Mouse (Mus musculus): ENCODE results near the gene Trabd. TPM values are rescaled to one million over a fixed set of nuclear protein-coding genes. Genes with fewer than 3 reads are reported as not detected.

Trabd gene
- polyA plus RNA-seq, 1 experiment from 2014 or later, result 36.4 TPM

DNA sequence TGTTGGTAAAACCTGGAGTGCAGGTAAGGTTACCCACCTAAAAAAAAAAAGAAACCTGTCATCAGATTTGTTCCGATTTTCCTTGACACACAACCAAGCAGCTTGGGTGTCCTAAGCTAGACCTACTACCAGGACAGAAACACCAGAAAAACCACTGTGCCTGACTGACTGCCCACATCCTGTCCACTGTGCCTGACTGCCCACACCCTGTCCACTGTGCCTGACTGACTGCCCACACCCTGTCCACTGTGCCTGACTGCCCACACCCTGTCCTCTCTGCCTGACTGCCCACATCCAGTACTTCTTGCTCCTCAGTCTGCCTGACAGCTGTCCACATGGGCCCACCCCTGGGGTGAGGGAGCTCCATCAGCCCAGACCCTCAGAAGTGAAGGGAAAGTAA is 32.1 kb downstream of the Trabd start:
- Histone ChIP-seq H3K4me1 (ENCODE audit: control insufficient read depth, insufficient read depth, low read length) (no peaks in the 10 kb centered on the region), H3K4me2 (ENCODE audit: low read depth, low read length) (no peak overlapping the region), H3K4me3 (ENCODE audit: low read depth, low read length) (no peak overlapping the region), H3K9ac (replicated peaks; ENCODE audit: low read depth, low read length) (no peak overlapping the region), H3K36me3 (ENCODE audit: control insufficient read depth, insufficient read depth, low read length) (peaks cover 64% of the 10 kb centered on the region), H3K9me3 (ENCODE audit: control insufficient read depth, low read length) (no peaks in the 10 kb centered on the region), H3K27ac (ENCODE audit: low read depth, low read length) (no peak overlapping the region), H3K27me3 (ENCODE audit: control insufficient read depth, insufficient read depth, low read length) (no peaks in the 10 kb centered on the region)
- no peak for ATAC-seq (ENCODE audit: low read depth)
- 100% methylated on average over 1 of the region's 1 CpGs for WGBS

DNA sequence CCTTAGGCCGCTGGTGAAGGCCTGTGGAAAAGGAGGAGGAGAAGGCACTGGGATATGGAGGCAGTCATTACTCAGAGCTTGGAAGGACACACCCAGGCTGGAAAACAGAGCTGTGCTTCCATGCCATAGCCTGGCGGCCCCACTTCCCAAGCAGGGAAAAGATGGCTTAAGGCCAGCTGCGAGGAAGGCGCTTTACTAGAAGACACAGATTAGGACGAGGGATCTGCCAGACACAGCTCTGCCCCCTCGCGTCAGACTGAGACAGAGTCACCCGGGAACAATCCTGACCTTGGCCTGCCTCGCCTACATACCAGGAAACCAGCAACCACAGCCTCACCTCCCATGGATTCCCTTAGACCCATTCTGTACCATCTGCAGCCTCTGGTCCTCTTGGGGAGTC is 35.2 kb downstream of the Trabd start:
- no peak overlapping the region for H3K27ac ChIP-seq (ENCODE audit: low read depth, low read length)
- no peaks in the 10 kb centered on the region for H3K4me1 ChIP-seq (ENCODE audit: control insufficient read depth, insufficient read depth, low read length)
- ATAC-seq (ENCODE audit: low read depth), result no peak
- H3K9me3 ChIP-seq (ENCODE audit: control insufficient read depth, low read length), result no peaks in the 10 kb centered on the region
- 81% methylated on average over 9 of the region's 9 CpGs for WGBS
- H3K4me3 ChIP-seq (ENCODE audit: low read depth, low read length), result no peak overlapping the region
- H3K27me3 ChIP-seq (ENCODE audit: control insufficient read depth, insufficient read depth, low read length), result no peaks in the 10 kb centered on the region
- H3K9ac ChIP-seq (replicated peaks; ENCODE audit: low read depth, low read length), result no peak overlapping the region
- no peak overlapping the region for H3K4me2 ChIP-seq (ENCODE audit: low read depth, low read length)
- peaks cover 56% of the 10 kb centered on the region for H3K36me3 ChIP-seq (ENCODE audit: control insufficient read depth, insufficient read depth, low read length)

- no peaks in the 10 kb centered on the region for H3K9me3 ChIP-seq (ENCODE audit: control insufficient read depth, low read length)
- H3K4me2 ChIP-seq (ENCODE audit: low read depth, low read length), result no peak overlapping the region
- H3K4me3 ChIP-seq (ENCODE audit: low read depth, low read length), result no peak overlapping the region
- H3K36me3 ChIP-seq (ENCODE audit: control insufficient read depth, insufficient read depth, low read length), result peaks cover 23% of the 10 kb centered on the region; the same call in 1 of the 2 replicates
- H3K4me1 ChIP-seq (ENCODE audit: control insufficient read depth, insufficient read depth, low read length), result peaks cover 31% of the 10 kb centered on the region
- H3K27ac ChIP-seq (ENCODE audit: low read depth, low read length), result no peak overlapping the region
- no peaks in the 10 kb centered on the region for H3K27me3 ChIP-seq (ENCODE audit: control insufficient read depth, insufficient read depth, low read length)
- ATAC-seq (ENCODE audit: low read depth), result no peak
- no peak overlapping the region for H3K9ac ChIP-seq (replicated peaks; ENCODE audit: low read depth, low read length)
Observed at GRCm38 (mm10) chr15:89118007-89118406, 43.1 kb downstream of the Trabd start.

DNA sequence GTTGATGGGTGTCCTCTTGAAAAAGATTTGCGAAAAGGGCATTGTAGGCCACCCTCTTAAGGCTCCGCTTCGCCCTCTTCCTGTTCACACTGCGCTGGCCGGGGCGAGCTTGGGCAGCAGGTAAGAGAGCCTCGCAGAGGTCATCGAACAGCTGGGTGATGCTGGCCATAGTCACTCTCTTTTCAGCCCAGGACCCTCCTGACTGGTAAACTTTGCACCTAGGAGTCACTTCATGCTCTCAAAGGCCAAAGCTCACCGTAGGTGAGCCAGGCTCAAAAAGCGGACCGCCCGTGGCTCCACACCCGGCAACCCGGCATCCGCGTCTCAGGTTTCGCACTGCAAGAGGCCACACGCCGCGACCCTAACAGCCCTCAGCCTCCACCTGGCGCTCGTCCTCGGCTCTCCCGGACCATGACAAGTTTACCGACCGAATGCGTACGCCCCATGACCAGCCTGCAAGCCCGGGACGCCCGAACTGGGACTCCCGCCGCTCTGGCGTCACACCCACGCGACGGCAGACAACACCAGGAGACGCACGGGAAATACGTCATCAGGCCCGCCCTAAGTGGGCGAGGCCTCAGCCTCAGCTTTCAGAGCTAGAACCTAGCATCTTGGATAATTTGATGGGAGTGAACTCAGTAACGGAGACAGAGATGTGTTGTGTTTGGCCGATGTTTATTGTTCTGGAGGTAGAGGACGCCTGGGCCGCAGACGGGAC is 47.9 kb downstream of the Trabd start, which contains the start of gene Tubgcp6:
Gene Tubgcp6 (minus strand): TSS at position 464 of the 718 bp plus-strand sequence.
- H3K4me1 ChIP-seq (ENCODE audit: control insufficient read depth, insufficient read depth, low read length), result peaks cover 47% of the 10 kb centered on the region
- WGBS, result under 1% methylated on average over 47 of the region's 47 CpGs
- peak; percentile 81 for ATAC-seq (ENCODE audit: low read depth)
- H3K27me3 ChIP-seq (ENCODE audit: control insufficient read depth, insufficient read depth, low read length), result no peaks in the 10 kb centered on the region
- no peaks in the 10 kb centered on the region; the same call in 1 of the 2 replicates for H3K36me3 ChIP-seq (ENCODE audit: control insufficient read depth, insufficient read depth, low read length)
- H3K27ac ChIP-seq (ENCODE audit: low read depth, low read length), result peak within 1 kb of the TSS; percentile 73
- peak within 1 kb of the TSS; percentile 72 for H3K9ac ChIP-seq (replicated peaks; ENCODE audit: low read depth, low read length)
- peak within 1 kb of the TSS; percentile 87 for H3K4me3 ChIP-seq (ENCODE audit: low read depth, low read length)
- peak within 1 kb of the TSS; percentile 84 for H3K4me2 ChIP-seq (ENCODE audit: low read depth, low read length)
- H3K9me3 ChIP-seq (ENCODE audit: control insufficient read depth, low read length), result no peaks in the 10 kb centered on the region

DNA sequence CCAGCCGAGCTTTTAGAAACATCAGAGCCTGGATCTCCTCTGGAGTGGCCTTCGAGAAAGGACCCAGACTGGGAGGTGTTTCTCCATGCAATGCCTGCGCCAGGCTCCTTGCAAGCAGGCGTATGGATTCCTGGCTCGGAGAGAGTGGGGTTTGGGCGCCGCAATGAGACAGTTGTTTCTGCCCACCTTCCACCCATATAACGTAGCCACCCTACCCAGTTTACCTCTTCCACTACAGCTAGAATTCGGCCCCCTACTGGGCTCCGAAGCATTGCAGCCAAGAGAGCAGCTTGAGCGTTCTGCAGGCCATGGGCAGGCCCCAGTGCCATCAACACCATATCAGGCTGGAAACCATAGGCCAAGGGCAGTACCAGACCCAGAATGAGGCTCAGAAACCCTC is 48.7 kb downstream of the Trabd start:
- peak; percentile 6; the same call in 1 of the 2 replicates for ATAC-seq (ENCODE audit: low read depth)

GRCm38 (mm10) chr15:89124312-89124711 is 49.4 kb downstream of the Trabd start:
- no peaks in the 10 kb centered on the region for H3K27me3 ChIP-seq (ENCODE audit: control insufficient read depth, insufficient read depth, low read length)
- H3K9ac ChIP-seq (replicated peaks; ENCODE audit: low read depth, low read length), result no peak overlapping the region
- no peak overlapping the region for H3K4me3 ChIP-seq (ENCODE audit: low read depth, low read length)
- ATAC-seq (ENCODE audit: low read depth), result no peak
- H3K36me3 ChIP-seq (ENCODE audit: control insufficient read depth, insufficient read depth, low read length), result no peaks in the 10 kb centered on the region; the same call in 1 of the 2 replicates
- H3K27ac ChIP-seq (ENCODE audit: low read depth, low read length), result no peak overlapping the region
- H3K4me1 ChIP-seq (ENCODE audit: control insufficient read depth, insufficient read depth, low read length), result peaks cover 55% of the 10 kb centered on the region
- no peaks in the 10 kb centered on the region for H3K9me3 ChIP-seq (ENCODE audit: control insufficient read depth, low read length)
- WGBS, result 93% methylated on average over 3 of the region's 3 CpGs
- no peak overlapping the region for H3K4me2 ChIP-seq (ENCODE audit: low read depth, low read length)

More for the DNA sequence above, 48.7 kb downstream of the Trabd start:
- Histone ChIP-seq H3K27me3 (ENCODE audit: control insufficient read depth, insufficient read depth, low read length) (no peaks in the 10 kb centered on the region), H3K4me1 (ENCODE audit: control insufficient read depth, insufficient read depth, low read length) (peaks cover 51% of the 10 kb centered on the region), H3K4me3 (ENCODE audit: low read depth, low read length) (peak overlapping the region; percentile 87), H3K36me3 (ENCODE audit: control insufficient read depth, insufficient read depth, low read length) (no peaks in the 10 kb centered on the region; the same call in 1 of the 2 replicates), H3K4me2 (ENCODE audit: low read depth, low read length) (peak overlapping the region; percentile 84), H3K9me3 (ENCODE audit: control insufficient read depth, low read length) (no peaks in the 10 kb centered on the region), H3K9ac (replicated peaks; ENCODE audit: low read depth, low read length) (peak overlapping the region; percentile 72), H3K27ac (ENCODE audit: low read depth, low read length) (peak overlapping the region; percentile 73)
- WGBS, result 30% methylated on average over 11 of the region's 11 CpGs

DNA sequence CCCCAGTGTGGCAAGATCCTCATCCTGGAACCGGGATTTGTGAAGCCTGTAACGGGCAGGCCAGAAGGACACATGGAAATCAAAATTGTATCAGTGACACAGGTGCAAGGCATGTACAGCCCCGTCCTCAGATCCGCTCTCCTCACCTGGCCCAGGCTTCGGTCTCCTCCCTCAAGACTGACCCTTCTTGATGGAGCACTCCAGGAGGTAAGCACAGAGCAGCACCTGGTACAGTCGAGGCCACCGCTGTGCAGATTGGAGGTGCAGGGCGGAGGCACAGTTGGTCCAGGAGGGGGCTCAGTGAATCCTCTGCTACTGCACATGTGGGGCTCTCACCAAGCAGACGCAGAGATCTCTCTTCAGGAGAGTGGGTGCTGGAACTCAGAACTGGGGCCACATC is 50.4 kb downstream of the Trabd start:
- no peaks in the 10 kb centered on the region for H3K27me3 ChIP-seq (ENCODE audit: control insufficient read depth, insufficient read depth, low read length)
- H3K9me3 ChIP-seq (ENCODE audit: control insufficient read depth, low read length), result no peaks in the 10 kb centered on the region
- H3K4me1 ChIP-seq (ENCODE audit: control insufficient read depth, insufficient read depth, low read length), result peaks cover 45% of the 10 kb centered on the region
- ATAC-seq (ENCODE audit: low read depth), result no peak
- no peak overlapping the region for H3K9ac ChIP-seq (replicated peaks; ENCODE audit: low read depth, low read length)
- H3K27ac ChIP-seq (ENCODE audit: low read depth, low read length), result no peak overlapping the region
- no peaks in the 10 kb centered on the region; the same call in 1 of the 2 replicates for H3K36me3 ChIP-seq (ENCODE audit: control insufficient read depth, insufficient read depth, low read length)
- WGBS, result 97% methylated on average over 9 of the region's 9 CpGs
- H3K4me2 ChIP-seq (ENCODE audit: low read depth, low read length), result no peak overlapping the region
- H3K4me3 ChIP-seq (ENCODE audit: low read depth, low read length), result no peak overlapping the region

DNA sequence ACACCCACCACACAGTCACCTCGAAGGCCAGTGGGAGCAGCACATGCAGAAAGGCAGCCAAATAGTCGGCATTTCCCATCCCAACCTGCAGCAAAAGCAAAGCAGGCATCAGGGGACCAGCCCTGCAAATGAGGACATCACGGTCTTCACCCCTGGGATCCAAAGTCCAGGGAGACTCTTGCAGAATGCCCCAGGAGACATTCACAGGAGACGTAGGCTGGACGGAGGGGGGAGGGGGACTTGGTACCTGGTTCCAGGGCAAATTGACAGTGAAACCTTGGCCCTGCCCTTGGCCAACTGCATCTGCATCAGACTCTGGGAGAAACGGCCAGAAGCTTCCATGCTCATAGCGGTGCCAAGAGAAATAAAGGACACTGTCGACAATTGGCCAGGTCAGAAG is 51.7 kb downstream of the Trabd start:
- Histone ChIP-seq H3K9ac (replicated peaks; ENCODE audit: low read depth, low read length) (no peak overlapping the region), H3K27ac (ENCODE audit: low read depth, low read length) (no peak overlapping the region), H3K4me3 (ENCODE audit: low read depth, low read length) (no peak overlapping the region), H3K27me3 (ENCODE audit: control insufficient read depth, insufficient read depth, low read length) (no peaks in the 10 kb centered on the region), H3K36me3 (ENCODE audit: control insufficient read depth, insufficient read depth, low read length) (no peaks in the 10 kb centered on the region; the same call in 1 of the 2 replicates), H3K9me3 (ENCODE audit: control insufficient read depth, low read length) (no peaks in the 10 kb centered on the region), H3K4me1 (ENCODE audit: control insufficient read depth, insufficient read depth, low read length) (peaks cover 32% of the 10 kb centered on the region), H3K4me2 (ENCODE audit: low read depth, low read length) (no peak overlapping the region)
- 86% methylated on average over 8 of the region's 8 CpGs for WGBS
- ATAC-seq (ENCODE audit: low read depth), result no peak

DNA sequence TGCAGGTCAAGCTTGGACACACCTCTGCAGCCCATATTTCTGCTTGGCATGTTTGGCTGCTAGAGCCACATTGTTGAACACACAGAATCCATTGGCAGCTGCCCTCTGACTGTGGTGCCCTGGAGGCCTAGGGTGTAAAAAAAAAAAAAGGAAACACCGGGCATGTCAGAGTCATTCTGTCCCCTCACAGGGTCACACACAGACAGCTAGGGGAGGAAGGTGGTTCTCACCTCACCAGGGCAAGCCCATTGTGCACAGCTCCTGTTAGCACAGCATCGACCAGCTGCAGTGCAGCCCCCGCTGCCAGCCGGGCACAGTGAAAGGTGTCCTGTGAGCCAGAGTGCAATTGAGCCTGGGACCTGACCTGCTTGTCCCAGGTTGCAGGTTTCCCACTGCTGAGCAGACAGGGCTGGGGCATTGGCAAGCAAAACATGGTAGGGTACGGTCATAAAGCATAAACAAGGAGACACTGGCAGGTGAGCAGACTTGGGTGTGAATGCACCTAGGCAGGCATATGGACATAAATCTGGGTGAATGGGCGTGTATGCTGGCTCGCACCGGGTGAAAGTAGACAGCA is 52.5 kb downstream of the Trabd start:
- Histone ChIP-seq H3K27me3 (ENCODE audit: control insufficient read depth, insufficient read depth, low read length) (no peaks in the 10 kb centered on the region), H3K4me1 (ENCODE audit: control insufficient read depth, insufficient read depth, low read length) (peaks cover 24% of the 10 kb centered on the region), H3K36me3 (ENCODE audit: control insufficient read depth, insufficient read depth, low read length) (no peaks in the 10 kb centered on the region; the same call in 1 of the 2 replicates), H3K4me3 (ENCODE audit: low read depth, low read length) (peak overlapping the region; percentile 56), H3K9me3 (ENCODE audit: control insufficient read depth, low read length) (no peaks in the 10 kb centered on the region), H3K9ac (replicated peaks; ENCODE audit: low read depth, low read length) (peak overlapping the region; percentile 63; the same call in 1 of the 2 replicates), H3K27ac (ENCODE audit: low read depth, low read length) (no peak overlapping the region), H3K4me2 (ENCODE audit: low read depth, low read length) (peak overlapping the region; percentile 73)
- ATAC-seq (ENCODE audit: low read depth), result no peak
- 75% methylated on average over 8 of the region's 8 CpGs for WGBS
